Mouse (Mus musculus): ENCODE results near the gene Gm6482.
"Not testable (repeated sequence)": the region's sequence is repeated elsewhere in the genome, so short reads cannot be mapped to it uniquely, and the experiment has no call there.

- not testable (repeated sequence) for TF ChIP-seq CTCF (IDR thresholded peaks at IDR 0.05; ENCODE audit: insufficient read depth, low read length); POLR2A (IDR thresholded peaks at IDR 0.05; ENCODE audit: borderline replicate concordance, extremely low read depth, low read depth, low read length)
Observed at GRCm38 (mm10) chr14:41425393-41426075, 17.5 kb upstream of the Gm6482 start.
